Mouse (Mus musculus) thymus, adult 2 months (tissue): Measurements from ENCODE around the gene Rwdd2b.

Source experiments
- CTCF ChIP-seq: fragments of 200-500 bp; IDR thresholded peaks from 2 replicates; pipeline ENCODE4 v1.5.1; 2012; ENCODE audit warnings: mild to moderate bottlenecking, control low read depth, low read length, moderate library complexity, borderline replicate concordance; ENCODE audit not compliant: control insufficient read depth, poor library complexity, insufficient read depth; ENCODE audit errors: extremely low read depth
- POLR2A ChIP-seq: fragments of 200-500 bp; IDR thresholded peaks from 2 replicates; pipeline ENCODE4 v1.6.1; 2012; ENCODE audit warnings: mild to moderate bottlenecking, low read length, control low read depth, moderate library complexity; ENCODE audit not compliant: control insufficient read depth, poor library complexity, insufficient read depth; ENCODE audit errors: extremely low read depth

- TF ChIP-seq CTCF: no peak
- TF ChIP-seq POLR2A: no peak
Observed at GRCm38 (mm10) chr16:87441089-87441488, 716 bp upstream of the Rwdd2b start.
